Mouse (Mus musculus) lung, adult 18-20 months (tissue): ENCODE results near the gene Akr1c18.
"Not testable (repeated sequence)": the region's sequence is repeated elsewhere in the genome, so short reads cannot be mapped to it uniquely, and the experiment has no call there.

Source experiments
- DNase-seq, 2 experiments: peaks; one replicate each; pipeline ENCODE4 v3.0.0; 2022; ENCODE audit warnings: mixed read lengths in 2 of 2

Akr1c18 gene

DNA sequence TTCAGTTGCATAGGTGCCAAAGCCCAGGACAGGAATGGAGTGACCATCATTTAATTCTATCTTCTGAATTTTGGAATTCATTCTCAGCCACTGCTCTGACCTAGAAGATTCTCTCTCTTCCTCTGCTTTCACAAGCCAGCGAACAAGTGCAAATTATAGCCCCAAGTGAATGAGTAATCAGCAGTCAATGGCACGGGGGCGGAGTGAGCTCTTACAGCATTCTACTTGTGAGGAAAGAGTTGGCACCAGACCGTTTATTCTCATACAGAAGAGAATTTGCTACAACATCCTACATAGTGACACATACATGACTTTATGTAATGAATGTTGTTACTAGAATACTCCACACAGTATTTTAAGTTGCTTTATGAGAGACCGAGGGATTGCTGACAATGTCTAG lies at the start of gene Akr1c18:
TSS of gene Akr1c18 (minus strand) at position 137 of the 400 bp plus-strand sequence.
- DNase-seq: peak in 1 of 2 experiments; percentile 16

GRCm38 (mm10) chr13:4192511-4192910 lies 42.1 kb upstream of the Akr1c18 start:
- no peak for DNase-seq

GRCm38 (mm10) chr13:4190904-4191303 lies 40.5 kb upstream of the Akr1c18 start, which contains the start of gene Akr1c13:
Akr1c13 (plus strand) TSS chr13:4191150.
- peak; percentile 9 to 60 for DNase-seq

DNA sequence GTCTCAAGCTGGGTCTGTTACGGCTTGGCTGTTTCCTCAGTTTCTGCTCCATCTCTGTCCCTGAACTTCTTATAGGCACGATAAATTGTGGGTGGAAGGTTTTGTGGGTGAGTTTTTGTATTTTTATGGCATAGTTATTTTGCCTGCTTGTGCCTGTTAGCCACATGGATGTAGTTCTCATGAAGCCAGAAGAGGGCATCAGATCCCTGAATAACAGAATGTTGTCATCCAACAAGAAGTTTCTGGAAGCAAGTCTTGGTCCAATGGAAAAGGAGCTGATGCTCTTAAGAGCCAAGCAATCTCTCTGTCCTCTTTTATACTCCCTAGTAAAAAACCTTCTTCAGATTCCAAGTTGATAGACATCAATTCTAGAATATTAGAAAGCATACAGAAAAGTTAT lies 37.7 kb upstream of the Akr1c18 start:
- DNase-seq: peak in 1 of 2 experiments; percentile 13

DNA sequence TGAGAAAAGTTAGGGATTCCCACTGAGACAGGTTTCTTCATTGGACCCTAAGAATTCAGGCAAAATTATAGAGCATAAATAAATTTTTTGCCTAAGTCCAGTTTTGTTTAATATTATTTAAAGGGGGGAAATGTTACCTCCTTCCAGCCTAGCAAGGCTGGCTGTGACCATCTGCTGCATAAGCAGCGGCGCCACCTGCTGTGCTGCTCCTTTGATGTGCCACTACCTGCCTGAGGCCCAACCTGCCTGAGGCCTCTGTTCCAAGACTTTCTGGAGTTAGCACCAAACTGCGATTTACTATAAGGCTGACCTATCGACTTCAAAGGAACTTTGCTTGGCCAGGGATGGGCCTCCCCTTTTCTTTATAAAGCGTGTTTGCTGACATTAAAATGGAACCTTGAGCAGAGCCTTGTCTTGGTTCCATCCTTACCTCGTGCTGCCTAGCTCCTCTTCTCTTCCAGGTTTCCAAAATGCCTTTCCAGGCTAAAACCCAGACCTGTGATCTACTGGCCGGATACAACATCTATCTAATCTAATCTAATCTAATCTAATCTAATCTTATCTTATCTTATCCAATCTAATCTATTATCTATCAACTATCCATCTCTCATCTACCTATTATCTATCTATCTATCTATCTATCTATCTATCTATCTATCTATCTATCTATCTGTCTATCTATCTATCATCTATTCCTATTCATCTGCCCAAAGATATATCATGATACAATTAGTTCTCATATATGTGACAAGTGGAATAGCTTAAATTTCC lies 36.4 kb upstream of the Akr1c18 start:
- DNase-seq: not testable (repeated sequence)

DNA sequence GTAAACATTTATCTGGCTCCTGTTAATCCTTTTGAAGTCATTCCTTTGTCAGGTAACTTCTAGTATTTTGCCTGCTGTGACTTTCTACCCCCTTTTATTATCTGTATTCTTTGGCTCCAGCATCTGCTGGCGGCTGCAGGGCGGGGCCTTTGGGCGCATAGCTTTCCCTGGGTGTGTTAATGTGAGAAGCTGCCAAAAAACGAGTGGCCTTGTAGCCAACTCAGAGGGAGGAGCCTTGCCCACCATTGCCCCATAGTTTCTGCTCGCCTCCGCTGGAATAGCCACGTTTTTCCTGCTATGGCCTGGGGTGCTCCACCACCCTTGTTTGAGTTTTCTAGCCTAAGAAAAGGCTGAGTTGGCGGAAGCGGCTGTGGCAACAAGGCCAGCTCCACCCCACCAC lies 32.7 kb upstream of the Akr1c18 start:
- peak; percentile 5 to 34 for DNase-seq

- not testable (repeated sequence) for DNase-seq
Measured at GRCm38 (mm10) chr13:4181321-4181720, 30.9 kb upstream of the Akr1c18 start.

- no peak for DNase-seq
Measured at GRCm38 (mm10) chr13:4172978-4173377, 22.5 kb upstream of the Akr1c18 start.

GRCm38 (mm10) chr13:4168006-4168405 lies 17.6 kb upstream of the Akr1c18 start:
- DNase-seq: no peak

- no peak for DNase-seq
Measured at GRCm38 (mm10) chr13:4155286-4155685, 4.8 kb upstream of the Akr1c18 start.

DNA sequence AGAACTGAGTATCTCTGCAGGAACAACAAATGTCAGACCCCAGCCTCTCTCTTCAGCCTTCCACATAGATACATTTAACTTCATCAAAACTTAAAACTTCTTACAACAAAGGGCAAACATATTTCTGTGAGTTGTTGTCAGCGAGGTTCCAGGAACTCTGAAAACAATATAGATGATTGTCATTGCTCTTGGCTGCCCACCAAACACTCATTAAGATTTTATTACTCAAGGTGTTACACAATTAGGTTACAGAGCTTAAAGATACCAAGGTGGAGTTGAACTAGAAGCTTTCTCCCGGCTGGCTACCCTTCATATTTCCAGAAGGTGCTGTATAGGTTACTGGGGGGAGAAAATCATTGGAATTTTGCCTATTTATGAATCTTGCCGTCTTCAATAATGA lies 3.1 kb upstream of the Akr1c18 start:
- DNase-seq: no peak

- no peak for DNase-seq
Measured at GRCm38 (mm10) chr13:4152908-4153307, 2.5 kb upstream of the Akr1c18 start.

DNA sequence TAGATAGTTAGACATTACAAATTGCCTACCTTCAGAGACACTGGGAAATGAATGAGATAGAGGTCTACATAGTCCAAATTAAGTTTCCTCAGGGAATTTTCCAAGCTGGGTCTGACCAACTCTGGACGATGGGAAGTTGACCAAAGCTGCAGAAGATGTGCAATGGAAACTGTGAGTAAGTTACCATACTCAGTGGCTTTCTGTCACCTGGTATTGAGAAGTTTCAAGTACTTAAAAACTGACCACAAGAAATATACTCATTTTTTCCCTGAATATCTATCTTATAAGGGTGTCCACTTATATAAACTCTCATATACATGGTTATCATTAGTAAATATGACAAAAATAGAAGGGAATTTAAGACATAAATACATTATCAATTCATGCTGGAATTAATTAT lies 6.2 kb downstream of the Akr1c18 start:
- DNase-seq: no peak

DNA sequence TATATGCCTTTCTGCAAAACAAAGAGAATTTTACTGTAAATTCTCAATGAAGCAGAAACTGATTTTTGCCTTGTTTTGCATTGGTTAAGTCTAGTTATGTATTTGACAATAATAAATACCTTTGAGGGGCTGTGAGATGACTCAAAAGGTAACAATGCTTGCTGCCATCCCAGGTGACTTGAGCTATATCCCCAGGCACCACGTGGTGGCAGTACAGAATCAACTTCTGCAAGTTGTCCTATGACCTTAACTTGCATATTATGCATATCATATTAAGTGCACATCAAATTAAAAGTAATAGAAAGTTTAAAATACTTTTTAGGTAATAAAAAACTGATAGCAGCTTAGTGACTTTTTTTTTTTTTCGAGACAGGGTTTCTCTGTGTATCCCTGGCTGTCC lies 17.4 kb downstream of the Akr1c18 start:
- DNase-seq: peak in 1 of 2 experiments; percentile 10

DNA sequence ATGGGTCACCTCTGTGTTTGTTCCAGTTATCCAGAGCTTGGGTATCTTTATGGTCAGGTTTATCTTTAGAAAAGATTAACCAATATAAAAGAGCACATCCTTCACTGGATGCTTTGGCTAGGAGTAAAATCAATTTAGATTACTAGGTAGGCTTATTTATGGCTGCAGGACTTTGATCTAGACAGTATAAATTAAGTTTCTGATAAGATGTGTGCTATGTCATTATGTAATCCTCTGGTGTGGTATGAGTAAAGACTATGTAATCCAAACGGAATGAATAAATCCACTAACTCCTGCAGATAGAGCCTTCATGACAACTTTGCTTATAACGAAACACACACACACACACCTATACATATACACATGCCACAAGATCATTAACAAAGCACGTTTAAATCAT lies 18.7 kb downstream of the Akr1c18 start:
- DNase-seq: no peak

GRCm38 (mm10) chr13:4131317-4131716 lies 19.1 kb downstream of the Akr1c18 start:
- DNase-seq: no peak

DNA sequence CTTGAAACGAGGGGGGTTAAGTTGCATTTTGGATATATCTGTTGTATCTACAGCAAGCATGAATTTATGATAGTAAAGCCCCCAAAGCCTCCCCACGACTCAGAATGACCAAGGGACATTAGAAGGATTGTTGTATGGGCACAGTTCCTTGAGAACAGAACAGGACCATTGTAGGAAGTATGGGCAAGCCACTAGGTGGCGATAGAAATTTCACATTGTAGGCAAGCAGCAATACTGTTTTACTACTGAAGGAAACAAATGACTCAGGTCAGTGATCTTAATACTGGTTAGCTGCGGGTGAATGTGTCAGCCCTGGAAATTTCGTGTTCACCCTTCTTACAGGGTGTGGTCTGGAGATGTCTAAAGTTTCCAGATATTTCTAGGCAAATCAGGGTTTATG lies 21.4 kb downstream of the Akr1c18 start:
- peak; percentile 9 to 19 for DNase-seq

GRCm38 (mm10) chr13:4125846-4126245 lies 24.6 kb downstream of the Akr1c18 start:
- not testable (repeated sequence) for DNase-seq

DNA sequence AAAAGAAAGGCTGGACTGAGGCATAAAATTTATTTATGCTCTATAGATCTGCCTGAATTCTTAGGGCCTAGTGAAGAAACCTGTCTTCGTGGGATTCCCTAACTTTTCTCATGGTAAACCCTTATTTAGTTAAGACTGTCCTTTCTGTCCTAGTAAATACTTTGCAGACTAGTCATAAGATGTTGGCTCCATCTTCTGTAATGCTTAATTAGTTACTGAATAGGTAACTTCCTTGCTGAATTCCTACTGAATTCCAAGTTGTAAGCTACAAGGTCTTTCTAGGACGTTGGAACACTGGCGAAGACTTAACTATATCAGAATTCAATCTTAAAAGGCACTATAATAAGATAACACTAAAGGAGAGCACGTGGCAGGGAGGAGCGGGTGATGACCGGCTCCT lies 26.0 kb downstream of the Akr1c18 start:
- not testable (repeated sequence) for DNase-seq

- DNase-seq: no peak
Measured at GRCm38 (mm10) chr13:4123146-4123545, 27.3 kb downstream of the Akr1c18 start.

- no peak for DNase-seq
Measured at GRCm38 (mm10) chr13:4119181-4119904, 31.1 kb downstream of the Akr1c18 start.

GRCm38 (mm10) chr13:4110281-4111188 lies 39.9 kb downstream of the Akr1c18 start:
- DNase-seq: peak; percentile 46 to 56

DNA sequence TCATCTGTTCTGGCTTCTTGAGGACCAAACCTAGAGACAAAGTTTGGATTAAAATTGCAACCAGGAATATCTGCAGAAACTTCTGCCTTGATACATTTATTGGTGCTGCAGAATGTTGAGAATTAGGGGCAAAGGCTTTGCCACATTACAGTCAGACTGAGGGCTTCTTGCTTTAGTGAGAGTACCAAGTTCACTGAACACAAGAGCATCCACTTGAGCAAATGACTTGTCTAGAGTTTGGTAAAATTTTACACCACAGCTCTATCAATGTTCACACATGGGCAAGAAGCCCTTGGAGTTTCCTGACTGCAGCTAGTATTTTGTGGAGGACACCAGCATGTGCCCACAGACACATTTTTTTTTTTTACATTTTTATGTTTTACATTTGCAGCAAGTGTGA lies 47.7 kb downstream of the Akr1c18 start:
- no peak for DNase-seq
